Mouse (Mus musculus) hindbrain, embryonic 12.5 days (tissue): ENCODE measurements around the gene Atpaf2. TPM values are rescaled to one million over a fixed set of nuclear protein-coding genes. Genes with fewer than 3 reads are reported as not detected.
A peak's percentile ranks its signal among the peaks of the same experiment; 100 is the strongest.

Experiments used
- ATAC-seq: fragments of 200-750 bp; cut with Nextera tagmentation; 2 replicates; pipeline ENCODE4 v1.8.0; 2017; ENCODE audit warnings: moderate TSS enrichment; ENCODE audit not compliant: low FRiP score
- H3K27ac ChIP-seq: fragments of 300-500 bp; sonication (generic); 2 replicates; pipeline ENCODE4 v1.5.1; 2016; ENCODE audit warnings: mild to moderate bottlenecking
- H3K27me3 ChIP-seq: fragments of 300-500 bp; sonication (generic); 2 replicates; pipeline ENCODE4 v1.6.1; 2016; ENCODE audit warnings: mild to moderate bottlenecking
- H3K36me3 ChIP-seq: fragments of 300-500 bp; sonication (generic); 2 replicates; pipeline ENCODE4 v1.6.1; 2016; ENCODE audit warnings: mild to moderate bottlenecking
- H3K4me1 ChIP-seq: fragments of 300-500 bp; sonication (generic); 2 replicates; pipeline ENCODE4 v1.6.1; 2016
- H3K4me2 ChIP-seq: fragments of 300-500 bp; sonication (generic); replicated peaks from 2 replicates; pipeline ENCODE4 v1.6.1; 2016; ENCODE audit warnings: mild to moderate bottlenecking
- H3K4me3 ChIP-seq: fragments of 300-500 bp; sonication (generic); 2 replicates; pipeline ENCODE4 v1.5.1; 2016; ENCODE audit warnings: mild to moderate bottlenecking
- H3K9ac ChIP-seq: fragments of 300-500 bp; sonication (generic); 2 replicates; pipeline ENCODE4 v1.6.1; 2016; ENCODE audit warnings: mild to moderate bottlenecking, moderate library complexity
- H3K9me3 ChIP-seq: fragments of 300-500 bp; sonication (generic); replicated peaks from 2 replicates; pipeline ENCODE4 v1.6.1; 2016; ENCODE audit warnings: mild to moderate bottlenecking
- WGBS: fragments of 180-500 bp; shearing (Covaris S2); methylation state at CpG from one replicate; pipeline ENCODE4 v1.1.7; 2016; 5-methylcytosine and 5-hydroxymethylcytosine counted together
- polyA plus RNA-seq: library from polyadenylated mRNA; unstranded; fragments of >200 nt; fragmentation: Nextera tagmentation; extraction: Ambion mirVana; gene quantifications from 2 replicates; pipeline ENCODE4 v1.2.1, GENCODE M21; 2016

The Atpaf2 gene
- polyA plus RNA-seq, 1 experiment from 2014 or later: 38.0 TPM

DNA sequence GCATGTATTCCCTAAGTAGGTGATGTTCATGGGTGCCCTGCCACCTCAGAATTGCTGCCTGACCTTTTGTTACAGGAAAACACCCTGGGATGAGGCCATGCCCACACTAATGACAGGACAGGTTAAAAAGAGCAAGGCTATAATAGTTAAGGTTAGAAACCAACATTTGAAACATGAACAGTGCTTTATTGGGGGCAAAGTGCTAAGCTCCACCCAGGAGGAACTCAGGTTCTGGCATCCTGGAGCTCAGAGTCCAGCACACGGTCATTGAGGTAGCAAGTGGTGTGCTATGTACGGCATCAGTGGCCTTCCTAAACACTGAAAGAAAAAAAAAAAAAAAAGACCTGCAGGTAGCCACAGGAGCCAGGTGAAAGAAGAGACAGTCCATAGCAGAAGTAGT is 30.3 kb downstream of the Atpaf2 start:
- Histone ChIP-seq H3K4me1 (peaks cover 26% of the 10 kb centered on the region), H3K4me2 (no peak overlapping the region), H3K9me3 (no peaks in the 10 kb centered on the region), H3K27me3 (no peaks in the 10 kb centered on the region), H3K36me3 (no peaks in the 10 kb centered on the region), H3K9ac (no peak overlapping the region), H3K4me3 (no peak overlapping the region), H3K27ac (no peak overlapping the region)
- no peak for ATAC-seq
- WGBS: 94% methylated on average over 2 of the region's 2 CpGs

DNA sequence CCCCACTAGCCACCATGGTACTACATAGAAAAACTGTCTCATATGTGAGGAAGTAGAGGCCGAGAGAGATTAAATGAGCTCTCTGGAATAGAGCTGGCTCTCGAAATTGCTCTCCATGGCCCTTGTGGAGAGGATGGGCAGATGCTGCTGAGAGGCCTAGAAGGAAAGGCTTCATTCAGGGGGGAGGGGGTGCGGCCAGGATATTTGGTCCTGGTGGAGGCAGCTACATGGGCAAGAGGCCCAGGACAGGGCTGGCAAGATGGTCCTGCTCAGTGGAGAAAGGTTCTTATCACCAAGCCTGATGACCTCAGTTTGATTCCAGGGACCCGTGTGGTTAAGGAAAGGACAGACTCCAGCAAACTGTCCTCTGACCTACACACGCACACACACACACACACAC is 32.3 kb downstream of the Atpaf2 start:
- Histone ChIP-seq H3K4me1 (peaks cover 24% of the 10 kb centered on the region), H3K4me2 (no peak overlapping the region), H3K27me3 (no peaks in the 10 kb centered on the region), H3K9me3 (no peaks in the 10 kb centered on the region), H3K27ac (peak overlapping the region; percentile 90), H3K4me3 (no peak overlapping the region), H3K9ac (peak overlapping the region; percentile 19; the same call in 1 of the 2 replicates), H3K36me3 (no peaks in the 10 kb centered on the region)
- ATAC-seq: no peak
- WGBS: 81% methylated on average over 5 of the region's 5 CpGs

DNA sequence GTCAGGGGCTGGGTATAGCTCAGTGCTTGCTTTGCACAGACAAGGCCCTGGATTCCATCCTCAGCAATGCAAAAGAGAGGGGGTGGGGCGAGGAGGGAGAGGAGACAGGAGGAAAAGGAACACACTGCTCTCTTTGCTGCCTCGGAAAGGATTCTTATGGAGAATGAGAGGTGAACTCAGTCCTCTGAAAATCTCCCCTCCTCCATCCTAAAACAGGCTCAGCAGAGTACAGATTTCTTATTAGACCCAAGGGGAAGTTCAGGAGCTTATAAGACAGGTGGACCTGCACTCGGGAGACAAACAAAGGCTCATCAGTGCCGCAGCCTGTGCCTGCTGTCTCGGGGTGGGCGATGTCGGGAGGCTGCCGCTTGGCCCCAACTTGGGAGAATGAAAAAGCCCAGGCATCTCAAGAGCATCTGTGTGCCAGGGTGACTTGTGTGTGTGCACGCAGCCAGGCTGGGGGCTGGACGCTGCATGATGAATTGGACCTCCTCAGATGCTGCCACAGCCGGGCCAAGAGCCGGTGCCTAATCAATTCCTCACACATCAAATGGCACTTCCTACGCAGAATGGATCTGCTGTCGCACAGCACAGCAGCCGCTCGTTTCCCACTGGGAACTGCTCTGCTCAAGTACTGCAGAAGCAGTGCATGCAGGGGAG is 33.4 kb downstream of the Atpaf2 start:
- H3K9me3 ChIP-seq: no peaks in the 10 kb centered on the region
- peak overlapping the region; percentile 16; the same call in 1 of the 2 replicates for H3K4me3 ChIP-seq
- H3K27ac ChIP-seq: peak overlapping the region; percentile 90
- no peaks in the 10 kb centered on the region for H3K27me3 ChIP-seq
- no peaks in the 10 kb centered on the region for H3K36me3 ChIP-seq
- peak; percentile 86 for ATAC-seq
- H3K4me1 ChIP-seq: peaks cover 24% of the 10 kb centered on the region
- peak overlapping the region; percentile 46 for H3K4me2 ChIP-seq
- peak overlapping the region; percentile 42; the same call in 1 of the 2 replicates for H3K9ac ChIP-seq
- 4% methylated on average over 16 of the region's 16 CpGs for WGBS

DNA sequence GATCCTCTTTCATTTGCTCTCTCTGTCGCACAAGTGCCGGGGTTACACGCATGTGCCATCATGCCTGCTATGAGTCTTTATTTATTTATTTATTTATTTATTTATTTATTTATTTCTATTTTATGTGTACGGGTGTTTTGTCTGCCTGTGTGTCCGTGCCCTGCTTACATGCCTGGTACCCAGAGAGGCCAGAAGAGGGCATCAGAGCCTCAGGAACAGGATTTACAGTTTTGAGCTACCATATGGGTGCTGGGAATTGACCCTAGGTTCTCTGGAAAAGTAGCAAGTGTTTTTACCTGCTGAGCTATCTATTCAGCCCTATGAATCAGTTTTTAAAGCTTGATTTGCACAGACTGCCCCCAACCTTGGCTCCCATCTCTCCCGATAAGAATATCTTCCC is 34.7 kb downstream of the Atpaf2 start:
- Histone ChIP-seq H3K27me3 (no peaks in the 10 kb centered on the region), H3K36me3 (no peaks in the 10 kb centered on the region), H3K4me3 (no peak overlapping the region), H3K9ac (no peak overlapping the region), H3K27ac (no peak overlapping the region), H3K4me1 (peaks cover 24% of the 10 kb centered on the region), H3K9me3 (no peaks in the 10 kb centered on the region), H3K4me2 (no peak overlapping the region)
- WGBS: 90% methylated on average over 6 of the region's 6 CpGs
- no peak for ATAC-seq

DNA sequence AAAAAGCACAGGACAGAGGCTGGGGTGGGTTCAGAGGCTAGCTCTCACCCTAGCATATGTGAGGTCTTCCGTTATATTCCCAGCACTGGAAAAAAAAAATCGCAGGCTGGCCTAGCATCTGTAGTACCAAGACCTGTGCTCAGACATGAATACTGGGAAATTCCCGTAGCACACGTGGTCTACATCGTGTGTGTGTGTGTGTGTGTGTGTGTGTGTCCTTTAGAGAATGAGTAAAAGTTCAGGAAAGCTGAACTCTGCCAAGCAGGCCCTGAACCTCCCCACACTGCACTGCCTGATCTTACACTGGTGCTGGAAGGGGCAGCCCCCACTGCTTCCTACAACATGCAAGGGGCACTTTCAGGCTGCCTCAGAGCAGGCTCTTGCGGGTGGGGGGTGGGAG is 43.8 kb downstream of the Atpaf2 start:
- no peak for ATAC-seq
- Histone ChIP-seq H3K36me3 (no peaks in the 10 kb centered on the region), H3K27ac (no peak overlapping the region), H3K4me2 (no peak overlapping the region), H3K27me3 (no peaks in the 10 kb centered on the region), H3K9me3 (no peaks in the 10 kb centered on the region), H3K9ac (no peak overlapping the region), H3K4me1 (no peaks in the 10 kb centered on the region), H3K4me3 (no peak overlapping the region)
- 82% methylated on average over 6 of the region's 6 CpGs for WGBS

DNA sequence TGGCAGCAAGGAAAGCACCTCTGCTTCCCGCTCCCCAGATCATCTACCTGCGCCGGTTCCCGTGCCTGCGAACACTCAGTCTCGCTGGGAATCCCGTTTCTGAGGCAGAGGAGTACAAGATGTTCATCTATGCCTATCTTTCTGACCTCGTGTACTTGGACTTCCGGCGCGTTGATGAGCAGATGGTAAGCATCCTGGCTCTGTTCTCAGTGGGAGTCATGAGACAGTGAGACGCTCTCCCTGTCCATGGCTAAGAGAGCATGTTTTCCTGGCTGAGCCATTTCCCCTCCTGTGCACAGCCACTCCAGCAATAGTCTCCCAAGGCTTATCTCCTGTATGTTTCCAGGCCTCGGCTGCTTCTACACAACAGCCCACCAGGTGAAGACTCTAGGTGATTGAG is 47.8 kb downstream of the Atpaf2 start:
- Histone ChIP-seq H3K4me2 (no peak overlapping the region), H3K27me3 (no peaks in the 10 kb centered on the region), H3K27ac (no peak overlapping the region), H3K9ac (no peak overlapping the region), H3K36me3 (no peaks in the 10 kb centered on the region), H3K4me3 (no peak overlapping the region), H3K4me1 (peaks cover 12% of the 10 kb centered on the region), H3K9me3 (no peaks in the 10 kb centered on the region)
- WGBS: 86% methylated on average over 13 of the region's 13 CpGs
- ATAC-seq: no peak

DNA sequence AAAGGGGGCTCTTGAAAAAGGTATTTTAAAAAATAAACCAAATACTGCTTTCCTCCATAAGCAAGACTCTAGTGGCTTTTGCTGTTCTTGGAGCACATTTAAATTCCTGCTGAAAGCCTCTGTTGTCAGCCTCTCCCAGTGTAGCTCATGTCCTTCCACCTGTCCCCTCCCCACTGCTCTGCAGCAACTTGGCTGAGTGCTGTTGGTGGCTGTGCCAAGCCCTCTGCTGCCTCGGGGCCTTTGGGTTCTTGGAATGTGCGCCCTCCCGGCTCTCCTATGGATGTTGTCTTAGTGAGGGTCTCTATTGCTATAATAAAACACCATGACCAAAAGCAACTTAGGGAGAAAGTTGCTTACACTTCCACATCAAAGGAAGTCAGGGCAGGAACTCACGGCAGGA is 48.8 kb downstream of the Atpaf2 start:
- H3K9ac ChIP-seq: no peak overlapping the region
- WGBS: 72% methylated on average over 4 of the region's 4 CpGs
- ATAC-seq: no peak
- H3K27ac ChIP-seq: no peak overlapping the region
- no peaks in the 10 kb centered on the region for H3K27me3 ChIP-seq
- H3K4me2 ChIP-seq: no peak overlapping the region
- H3K4me1 ChIP-seq: peaks cover 12% of the 10 kb centered on the region
- no peaks in the 10 kb centered on the region for H3K9me3 ChIP-seq
- H3K4me3 ChIP-seq: no peak overlapping the region
- H3K36me3 ChIP-seq: no peaks in the 10 kb centered on the region

DNA sequence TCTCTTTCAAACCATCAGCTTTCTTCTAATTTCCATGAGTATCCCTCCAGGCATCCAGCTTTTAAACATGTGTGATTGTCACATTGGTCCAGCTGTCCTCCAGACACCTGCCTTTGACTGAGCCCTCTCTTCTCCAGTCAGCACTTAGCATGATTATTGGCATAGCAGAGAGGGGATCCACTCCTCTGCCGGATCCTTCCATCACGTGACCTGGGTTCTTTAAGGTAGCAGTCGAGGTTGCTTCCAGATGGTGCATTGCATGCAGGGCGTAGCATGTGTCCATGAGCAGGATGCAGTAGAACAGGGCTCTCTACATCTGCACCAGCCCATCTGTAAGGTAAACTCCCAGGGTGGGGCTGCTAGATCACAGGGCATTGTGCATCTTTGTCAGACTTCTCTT is 49.3 kb downstream of the Atpaf2 start:
- no peaks in the 10 kb centered on the region for H3K27me3 ChIP-seq
- H3K9ac ChIP-seq: no peak overlapping the region
- no peak for ATAC-seq
- H3K4me2 ChIP-seq: no peak overlapping the region
- no peaks in the 10 kb centered on the region for H3K36me3 ChIP-seq
- no peak overlapping the region for H3K4me3 ChIP-seq
- WGBS: 80% methylated on average over 4 of the region's 4 CpGs
- no peak overlapping the region for H3K27ac ChIP-seq
- peaks cover 12% of the 10 kb centered on the region for H3K4me1 ChIP-seq
- H3K9me3 ChIP-seq: no peaks in the 10 kb centered on the region

DNA sequence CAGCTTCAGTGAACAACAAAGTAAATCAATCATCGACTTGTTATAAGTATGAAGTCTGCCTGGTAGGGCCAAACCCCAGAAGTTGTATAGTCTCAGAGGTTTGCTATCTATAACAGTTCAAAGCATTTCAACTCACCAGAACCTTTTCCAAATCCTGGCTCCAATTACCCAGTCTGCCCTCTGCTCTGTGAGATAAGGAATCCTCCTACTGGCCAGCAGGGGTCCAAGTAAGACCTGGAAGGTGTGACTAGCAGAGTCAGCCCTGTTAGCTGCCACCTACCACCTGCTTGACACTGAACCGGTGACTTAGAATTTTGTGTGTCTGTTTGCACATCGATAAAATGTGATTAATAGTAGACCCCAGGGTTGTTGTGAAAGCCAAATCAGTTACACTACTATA is 51.0 kb downstream of the Atpaf2 start:
- Histone ChIP-seq H3K4me3 (no peak overlapping the region), H3K27ac (no peak overlapping the region; the same call in 1 of the 2 replicates), H3K4me2 (no peak overlapping the region), H3K4me1 (peaks cover 12% of the 10 kb centered on the region), H3K27me3 (no peaks in the 10 kb centered on the region), H3K36me3 (no peaks in the 10 kb centered on the region), H3K9ac (no peak overlapping the region), H3K9me3 (no peaks in the 10 kb centered on the region)
- 86% methylated on average over 3 of the region's 3 CpGs for WGBS
- ATAC-seq: no peak

DNA sequence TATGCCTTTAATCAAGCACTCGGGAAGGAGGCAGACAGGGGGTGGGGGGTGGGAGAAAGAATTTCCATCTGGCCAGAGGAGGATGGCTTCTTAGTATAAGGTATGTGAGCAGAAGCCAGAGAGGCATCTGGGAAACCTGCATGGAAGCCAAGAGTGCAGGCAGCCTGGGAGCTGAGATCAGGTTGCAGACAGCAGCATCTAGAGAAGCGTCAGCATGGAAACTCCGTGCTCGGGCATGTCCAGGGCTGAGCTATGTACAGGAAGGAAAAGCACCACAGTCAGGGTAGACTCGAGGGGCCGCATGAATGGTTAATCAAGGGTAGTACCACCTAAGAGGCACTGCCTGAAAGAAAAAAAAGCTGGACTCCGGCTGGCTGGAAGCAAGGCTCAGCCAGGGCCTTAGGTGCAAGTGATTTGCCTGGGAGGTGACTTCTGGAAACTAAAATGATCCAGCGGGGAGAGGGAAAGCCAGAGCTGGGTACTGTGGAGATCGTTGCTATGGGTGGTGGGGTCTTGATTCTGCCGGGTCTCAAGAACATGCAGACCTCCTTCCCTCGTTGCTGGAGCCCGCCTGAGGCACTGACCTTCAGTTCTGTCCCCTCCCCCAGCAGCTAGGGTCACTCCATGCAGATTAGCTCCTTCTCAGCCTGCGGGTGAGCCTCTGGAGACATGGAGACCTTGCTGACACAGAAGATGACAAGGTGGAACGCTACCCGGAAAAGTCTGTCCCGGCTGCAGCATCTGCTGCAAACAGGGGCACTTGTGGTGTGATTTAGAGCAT is 51.8 kb downstream of the Atpaf2 start:
- H3K36me3 ChIP-seq: no peaks in the 10 kb centered on the region
- no peak for ATAC-seq
- H3K27me3 ChIP-seq: no peaks in the 10 kb centered on the region
- WGBS: 41% methylated on average over 16 of the region's 16 CpGs
- H3K4me1 ChIP-seq: peaks cover 12% of the 10 kb centered on the region
- peak overlapping the region; percentile 5; the same call in 1 of the 2 replicates for H3K9ac ChIP-seq
- no peaks in the 10 kb centered on the region for H3K9me3 ChIP-seq
- H3K27ac ChIP-seq: peak overlapping the region; percentile 24
- H3K4me2 ChIP-seq: no peak overlapping the region
- no peak overlapping the region for H3K4me3 ChIP-seq

DNA sequence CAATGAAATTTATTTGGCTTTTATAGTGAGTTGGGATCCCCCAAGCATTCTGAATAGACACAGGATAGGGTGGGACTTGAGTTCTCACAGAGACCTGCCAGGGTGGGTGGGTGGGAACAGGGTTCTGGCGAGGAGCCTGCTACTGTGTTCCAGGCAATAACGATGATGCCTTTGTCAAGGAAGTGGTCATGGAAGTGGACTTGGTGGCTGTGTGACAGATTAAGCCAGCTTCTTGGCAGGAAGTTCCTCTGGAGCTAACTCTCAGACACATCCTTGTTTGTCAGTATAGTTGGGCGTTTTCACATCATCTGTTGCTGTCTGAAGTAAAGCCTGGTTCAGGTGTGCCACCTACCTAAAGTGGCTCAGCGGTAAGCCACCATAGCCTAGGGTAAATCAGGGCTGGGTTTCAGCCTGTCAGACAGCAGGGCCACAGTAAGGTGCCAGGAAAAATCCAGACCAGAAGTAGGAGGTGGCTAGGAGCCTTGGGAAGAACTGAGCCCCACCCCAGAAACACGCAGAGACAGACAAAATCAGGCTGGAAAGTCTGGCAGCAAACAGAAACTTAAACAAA is 57.5 kb downstream of the Atpaf2 start:
- Histone ChIP-seq H3K4me1 (no peaks in the 10 kb centered on the region), H3K9ac (no peak overlapping the region), H3K27me3 (no peaks in the 10 kb centered on the region), H3K27ac (no peak overlapping the region), H3K4me2 (no peak overlapping the region), H3K36me3 (no peaks in the 10 kb centered on the region), H3K4me3 (no peak overlapping the region), H3K9me3 (no peaks in the 10 kb centered on the region)
- no peak for ATAC-seq
- WGBS: 76% methylated on average over 5 of the region's 5 CpGs

DNA sequence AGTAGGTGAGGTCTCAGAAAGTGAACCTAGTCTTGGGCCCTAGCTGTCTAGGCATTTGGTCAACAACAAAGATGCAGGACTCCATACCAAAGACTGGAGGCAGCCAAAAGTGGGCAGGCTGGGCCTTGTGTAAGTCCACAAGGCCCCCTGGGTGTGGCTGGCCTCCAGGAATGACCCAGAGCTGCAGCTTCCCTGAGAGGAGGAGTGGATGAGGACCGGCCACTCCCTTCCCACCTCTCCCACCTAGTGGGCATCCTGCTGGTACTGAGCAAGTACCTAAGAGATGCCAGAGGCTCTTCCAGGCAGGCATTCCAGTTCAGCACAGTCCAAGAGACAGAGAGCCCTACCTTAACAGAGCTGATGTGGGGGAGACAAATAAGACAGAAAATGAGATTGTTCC is 58.3 kb downstream of the Atpaf2 start:
- Histone ChIP-seq H3K4me1 (no peaks in the 10 kb centered on the region), H3K9me3 (no peaks in the 10 kb centered on the region), H3K27me3 (no peaks in the 10 kb centered on the region), H3K9ac (no peak overlapping the region), H3K4me3 (no peak overlapping the region), H3K27ac (no peak overlapping the region), H3K36me3 (no peaks in the 10 kb centered on the region), H3K4me2 (no peak overlapping the region)
- 79% methylated on average over 1 of the region's 1 CpGs for WGBS
- no peak for ATAC-seq
